In the genomic region with DNA sequence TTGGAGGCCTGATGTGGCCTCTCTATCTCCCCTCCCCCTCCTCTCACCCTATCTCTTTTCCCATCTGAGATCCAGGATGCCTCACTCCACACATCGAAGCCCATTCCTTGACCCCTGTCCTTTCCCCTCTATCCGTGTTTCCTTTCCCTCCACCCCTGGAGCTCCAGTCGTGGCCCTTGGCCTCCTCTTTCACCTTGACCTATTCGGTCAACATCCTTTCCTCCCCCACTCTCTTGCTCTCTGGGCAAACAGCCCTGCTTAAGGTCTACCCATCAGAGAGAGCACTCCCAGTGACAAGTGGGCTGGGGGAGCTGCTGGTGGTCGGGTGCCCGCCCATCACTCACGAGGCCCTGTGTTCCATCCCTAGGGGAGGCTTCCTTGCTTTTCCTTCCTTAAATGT, we compare ENCODE assay signal across 33 mouse cellular contexts. TPM values are rescaled to one million over a fixed set of nuclear protein-coding genes. Genes with fewer than 3 reads are reported as not detected.
DNase-seq lines count a peak whose midpoint lies in the region; ATAC-seq and TF ChIP-seq lines count a peak whose summit lies in the region.
"Had no signal": no experiment of that assay in that cellular context is flagged by ENCODE, and none has a peak within 500 bp of the region (broad histone marks: within the 10 kb centered on the region; RNA-seq: fewer than 3 reads in every experiment).

No protein-coding gene starts in this region.

- WGBS in heart, embryonic 11.5 days (ENCODE audit: insufficient replicate concordance): 49% methylated on average over 7 of the region's 7 CpGs
- WGBS in heart, embryonic 10.5 days: 63% methylated on average over 7 of the region's 7 CpGs
- 59% methylated on average over 7 of the region's 7 CpGs for WGBS in limb, embryonic 13.5 days
- 72% methylated on average over 7 of the region's 7 CpGs for WGBS in limb, embryonic 10.5 days
- WGBS in stomach, embryonic 16.5 days: 57% methylated on average over 7 of the region's 7 CpGs
- WGBS in stomach, postnatal 0 days: 61% methylated on average over 7 of the region's 7 CpGs

- peaks cover 16% of the 10 kb centered on the region for H3K4me1 ChIP-seq in heart, embryonic 11.5 days (ENCODE audit: control insufficient read depth, insufficient read depth, low read length)
- peaks cover 51% of the 10 kb centered on the region for H3K4me1 ChIP-seq in heart, embryonic 10.5 days
- H3K4me1 ChIP-seq in limb, embryonic 13.5 days: peaks cover 19% of the 10 kb centered on the region
- peaks cover 41% of the 10 kb centered on the region for H3K4me1 ChIP-seq in limb, embryonic 10.5 days
- H3K4me1 ChIP-seq in stomach, embryonic 16.5 days (ENCODE audit: control insufficient read depth, insufficient read depth, low read length): peaks cover 11% of the 10 kb centered on the region; the same call in 1 of the 2 replicates
- peaks cover 3% of the 10 kb centered on the region; the same call in 1 of the 2 replicates for H3K4me1 ChIP-seq in stomach, postnatal 0 days (replicated peaks; ENCODE audit: control insufficient read depth, insufficient read depth)

- H3K27me3 ChIP-seq in heart, embryonic 11.5 days (ENCODE audit: control insufficient read depth, insufficient read depth, low read length): peaks cover 13% of the 10 kb centered on the region
- peaks cover 36% of the 10 kb centered on the region for H3K27me3 ChIP-seq in heart, embryonic 10.5 days (ENCODE audit: insufficient read depth, poor library complexity, severe bottlenecking)
- H3K27me3 ChIP-seq in limb, embryonic 13.5 days: peaks cover 19% of the 10 kb centered on the region
- H3K27me3 ChIP-seq in limb, embryonic 10.5 days (ENCODE audit: low read depth, poor library complexity, severe bottlenecking): peaks cover 16% of the 10 kb centered on the region
- peaks cover 6% of the 10 kb centered on the region; the same call in 1 of the 2 replicates for H3K27me3 ChIP-seq in stomach, embryonic 16.5 days (ENCODE audit: control insufficient read depth, insufficient read depth, low read length)
- no peaks in the 10 kb centered on the region for H3K27me3 ChIP-seq in stomach, postnatal 0 days (ENCODE audit: control insufficient read depth, insufficient read depth, low read length)
- H3K27me3 ChIP-seq: Patski had no signal

- H3K36me3 ChIP-seq in heart, embryonic 11.5 days (ENCODE audit: control insufficient read depth, insufficient read depth, low read length): 0 out of 2 replicates have a peak, but pooled peaks cover 2% of the 10 kb centered on the region
- peaks cover 7% of the 10 kb centered on the region for H3K36me3 ChIP-seq in heart, embryonic 10.5 days
- peaks cover 21% of the 10 kb centered on the region for H3K36me3 ChIP-seq in limb, embryonic 13.5 days
- H3K36me3 ChIP-seq in limb, embryonic 10.5 days: peaks cover 10% of the 10 kb centered on the region
- no peaks in the 10 kb centered on the region for H3K36me3 ChIP-seq in stomach, embryonic 16.5 days (ENCODE audit: control insufficient read depth, insufficient read depth, low read length)
- no peaks in the 10 kb centered on the region for H3K36me3 ChIP-seq in stomach, postnatal 0 days (ENCODE audit: control insufficient read depth, insufficient read depth, low read length)
- H3K36me3 ChIP-seq: heart, embryonic 15.5 days had no signal

- no peak overlapping the region for H3K27ac ChIP-seq in heart, embryonic 11.5 days (ENCODE audit: low read depth, low read length)
- no peak overlapping the region for H3K27ac ChIP-seq in heart, embryonic 10.5 days
- H3K27ac ChIP-seq in limb, embryonic 13.5 days: no peak overlapping the region
- H3K27ac ChIP-seq in limb, embryonic 10.5 days: no peak overlapping the region
- no peak overlapping the region for H3K27ac ChIP-seq in stomach, embryonic 16.5 days (ENCODE audit: low read length)
- no peak overlapping the region for H3K27ac ChIP-seq in stomach, postnatal 0 days (replicated peaks)
- H3K27ac ChIP-seq: forebrain, embryonic 10.5 days; forebrain, embryonic 13.5 days; heart, adult 2 months; heart, embryonic 15.5 days; hindbrain, postnatal 0 days had no signal

- no peak overlapping the region for H3K4me2 ChIP-seq in heart, embryonic 11.5 days
- no peak overlapping the region for H3K4me2 ChIP-seq in limb, embryonic 13.5 days (replicated peaks)
- no peak overlapping the region for H3K4me2 ChIP-seq in stomach, embryonic 16.5 days (ENCODE audit: low read depth, low read length)
- no peak overlapping the region for H3K4me2 ChIP-seq in stomach, postnatal 0 days (replicated peaks; ENCODE audit: low read depth)
- H3K4me2 ChIP-seq: forebrain, embryonic 13.5 days; heart, embryonic 12.5 days; heart, embryonic 15.5 days had no signal

- no peak for ATAC-seq in heart, embryonic 11.5 days (replicated peaks; ENCODE audit: insufficient number of reproducible peaks, low FRiP score, low TSS enrichment)
- no peak for ATAC-seq in limb, embryonic 13.5 days (ENCODE audit: low FRiP score, low read depth)
- no peak for ATAC-seq in stomach, embryonic 16.5 days (ENCODE audit: insufficient read depth, low FRiP score)
- ATAC-seq in stomach, postnatal 0 days (ENCODE audit: low FRiP score, low TSS enrichment): no peak
- ATAC-seq: forebrain, embryonic 13.5 days; forebrain, embryonic 16.5 days; hindbrain, postnatal 0 days; inflammation-experienced regulatory T-cells, adult 6 months; intestine, embryonic 16.5 days; Patski had no signal

- DNase-seq in adrenal gland, adult (ENCODE audit: inconsistent age in 2 of 2, low spot score in 1 of 2): peak; percentile 62 to 81
- no peak for DNase-seq in adrenal gland, postnatal 10 days
- DNase-seq in heart, embryonic 10.5 days (ENCODE audit: low spot score): no peak
- DNase-seq in limb, embryonic 10.5 days (ENCODE audit: low spot score): no peak
- no peak for DNase-seq in stomach, postnatal 0 days (ENCODE audit: low spot score)
- DNase-seq: cerebellum, adult 11 months; cerebellum, adult 8-10 months; cerebellum, postnatal 14 days; gastrocnemius, postnatal 10 days; gastrocnemius, postnatal 36 days; heart, adult 2 months; heart, postnatal 10 days; heart, postnatal 36 days had no signal

- TF ChIP-seq CTCF in stomach, postnatal 0 days (IDR thresholded peaks at IDR 0.05; ENCODE audit: low read depth): no peak

- H3K9ac ChIP-seq in heart, embryonic 11.5 days (ENCODE audit: low read depth, low read length): 0 out of 2 replicates have a peak overlapping the region, but pooled peaks have one; percentile 43
- peak overlapping the region; percentile 27; the same call in 1 of the 2 replicates for H3K9ac ChIP-seq in limb, embryonic 13.5 days
- H3K9ac ChIP-seq in stomach, embryonic 16.5 days (ENCODE audit: low read length): 0 out of 2 replicates have a peak overlapping the region, but pooled peaks have one; percentile 11
- H3K9ac ChIP-seq in stomach, postnatal 0 days (ENCODE audit: low read length): no peak overlapping the region
- H3K9ac ChIP-seq: forebrain, embryonic 13.5 days; heart, embryonic 12.5 days; heart, embryonic 15.5 days had no signal

- no peaks in the 10 kb centered on the region for H3K9me3 ChIP-seq in heart, embryonic 11.5 days (replicated peaks; ENCODE audit: control insufficient read depth, low read length)
- H3K9me3 ChIP-seq in heart, embryonic 10.5 days: no peaks in the 10 kb centered on the region
- H3K9me3 ChIP-seq in limb, embryonic 13.5 days: no peaks in the 10 kb centered on the region
- no peaks in the 10 kb centered on the region for H3K9me3 ChIP-seq in limb, embryonic 10.5 days (replicated peaks)
- H3K9me3 ChIP-seq in stomach, embryonic 16.5 days (replicated peaks; ENCODE audit: control insufficient read depth, low read length): no peaks in the 10 kb centered on the region
- no peaks in the 10 kb centered on the region for H3K9me3 ChIP-seq in stomach, postnatal 0 days (ENCODE audit: control insufficient read depth, low read length)
- H3K9me3 ChIP-seq: forebrain, embryonic 10.5 days; forebrain, embryonic 13.5 days; G1E; heart, embryonic 12.5 days; heart, embryonic 15.5 days had no signal

- H3K4me3 ChIP-seq in heart, embryonic 11.5 days (ENCODE audit: low read depth, low read length): no peak overlapping the region
- H3K4me3 ChIP-seq in heart, embryonic 10.5 days: no peak overlapping the region
- no peak overlapping the region for H3K4me3 ChIP-seq in limb, embryonic 13.5 days
- no peak overlapping the region for H3K4me3 ChIP-seq in limb, embryonic 10.5 days
- no peak overlapping the region for H3K4me3 ChIP-seq in stomach, embryonic 16.5 days (replicated peaks; ENCODE audit: low read length)
- H3K4me3 ChIP-seq in stomach, postnatal 0 days (ENCODE audit: low read depth, low read length): no peak overlapping the region
- H3K4me3 ChIP-seq: forebrain, embryonic 10.5 days; forebrain, embryonic 13.5 days; heart, adult 2 months; heart, embryonic 12.5 days; heart, embryonic 15.5 days had no signal

- TF ChIP-seq EP300 in stomach, postnatal 0 days (optimal IDR thresholded peaks at IDR 0.05): no peak

RNA-seq across cellular contexts. Expression of a gene that starts 3.1 kb away (rescaled TPM):
- total RNA-seq in adrenal gland, postnatal 10 days (2021): 100 to 1,000 TPM; 368 to 383 TPM
- polyA plus RNA-seq in heart, embryonic 11.5 days (2014; fragmentation: Nextera tagmentation; extraction: Ambion mirVana): 10.0 and 12.0 TPM in 2 replicates
- polyA plus RNA-seq in heart, embryonic 10.5 days (2016; fragmentation: Nextera tagmentation; extraction: Ambion mirVana): 14.3 and 16.5 TPM in 2 replicates
- polyA plus RNA-seq in limb, embryonic 13.5 days (2015; fragmentation: Nextera tagmentation; extraction: Ambion mirVana): 15.3 and 16.0 TPM in 2 replicates
- polyA plus RNA-seq in limb, embryonic 10.5 days (2016; fragmentation: Nextera tagmentation; extraction: Ambion mirVana): 18.2 and 19.3 TPM in 2 replicates
- polyA plus RNA-seq in stomach, embryonic 16.5 days (2015; fragmentation: Nextera tagmentation; extraction: Ambion mirVana): 15.4 and 15.9 TPM in 2 replicates
- polyA plus RNA-seq in stomach, postnatal 0 days (2015; fragmentation: Nextera tagmentation; extraction: Ambion mirVana): 6.7 and 7.3 TPM in 2 replicates

RNA-seq across cellular contexts. Expression of a gene that starts 6.7 kb away (rescaled TPM):
- total RNA-seq in adrenal gland, postnatal 10 days (2021): under 1 TPM; 0.61 to 0.75 TPM
- polyA plus RNA-seq in heart, embryonic 11.5 days (2014; fragmentation: Nextera tagmentation; extraction: Ambion mirVana): 0.13 TPM in 1 of 2 replicates, not detected in the other
- 0.23 and 0.65 TPM in 2 replicates for polyA plus RNA-seq in heart, embryonic 10.5 days (2016; fragmentation: Nextera tagmentation; extraction: Ambion mirVana)
- 0.05 and 0.09 TPM in 2 replicates for polyA plus RNA-seq in limb, embryonic 13.5 days (2015; fragmentation: Nextera tagmentation; extraction: Ambion mirVana)
- 0.11 and 0.34 TPM in 2 replicates for polyA plus RNA-seq in limb, embryonic 10.5 days (2016; fragmentation: Nextera tagmentation; extraction: Ambion mirVana)
- not detected in 2 replicates for polyA plus RNA-seq in stomach, embryonic 16.5 days (2015; fragmentation: Nextera tagmentation; extraction: Ambion mirVana)
- polyA plus RNA-seq in stomach, postnatal 0 days (2015; fragmentation: Nextera tagmentation; extraction: Ambion mirVana): not detected in 2 replicates
- total RNA-seq: gastrocnemius, postnatal 36 days; granulocyte monocyte progenitor cell, adult 5-6 weeks; heart, postnatal 10 days had no signal
- polyA plus RNA-seq: embryonic facial prominence, embryonic 14.5 days; forebrain, embryonic 10.5 days; forebrain, embryonic 13.5 days; G1E; inflammation-experienced regulatory T-cells, adult 6 months; Patski had no signal

RNA-seq across cellular contexts. Expression of a gene that starts 23.7 kb away (rescaled TPM):
- total RNA-seq in adrenal gland, postnatal 10 days (2021): 10 to 100 TPM; 12.7 to 16.1 TPM
- 0.89 and 1.2 TPM in 2 replicates for polyA plus RNA-seq in heart, embryonic 11.5 days (2014; fragmentation: Nextera tagmentation; extraction: Ambion mirVana)
- polyA plus RNA-seq in heart, embryonic 10.5 days (2016; fragmentation: Nextera tagmentation; extraction: Ambion mirVana): 0.64 and 1.3 TPM in 2 replicates
- 0.09 and 0.15 TPM in 2 replicates for polyA plus RNA-seq in limb, embryonic 13.5 days (2015; fragmentation: Nextera tagmentation; extraction: Ambion mirVana)
- polyA plus RNA-seq in limb, embryonic 10.5 days (2016; fragmentation: Nextera tagmentation; extraction: Ambion mirVana): 0.06 and 0.13 TPM in 2 replicates
- polyA plus RNA-seq in stomach, embryonic 16.5 days (2015; fragmentation: Nextera tagmentation; extraction: Ambion mirVana): 1.6 and 1.7 TPM in 2 replicates
- polyA plus RNA-seq in stomach, postnatal 0 days (2015; fragmentation: Nextera tagmentation; extraction: Ambion mirVana): 1.3 and 1.5 TPM in 2 replicates
- polyA plus RNA-seq: G1E had no signal

RNA-seq across cellular contexts. Expression of a gene that starts 33.2 kb away (rescaled TPM):
- total RNA-seq in adrenal gland, postnatal 10 days (2021): not detected
- polyA plus RNA-seq in heart, embryonic 11.5 days (2014; fragmentation: Nextera tagmentation; extraction: Ambion mirVana): not detected in 2 replicates
- polyA plus RNA-seq in heart, embryonic 10.5 days (2016; fragmentation: Nextera tagmentation; extraction: Ambion mirVana): not detected in 2 replicates
- 0.11 TPM in 1 of 2 replicates, not detected in the other for polyA plus RNA-seq in limb, embryonic 13.5 days (2015; fragmentation: Nextera tagmentation; extraction: Ambion mirVana)
- polyA plus RNA-seq in limb, embryonic 10.5 days (2016; fragmentation: Nextera tagmentation; extraction: Ambion mirVana): not detected in 2 replicates
- polyA plus RNA-seq in stomach, embryonic 16.5 days (2015; fragmentation: Nextera tagmentation; extraction: Ambion mirVana): 1.9 and 2.5 TPM in 2 replicates
- polyA plus RNA-seq in stomach, postnatal 0 days (2015; fragmentation: Nextera tagmentation; extraction: Ambion mirVana): 4.2 and 4.7 TPM in 2 replicates
- total RNA-seq: adrenal gland, postnatal 14 days; adrenal gland, postnatal 4 days; G1E; gastrocnemius, adult 18-20 months; gastrocnemius, postnatal 10 days; gastrocnemius, postnatal 36 days; granulocyte monocyte progenitor cell, adult 5-6 weeks; heart, adult 2 months; heart, postnatal 10 days; heart, postnatal 36 days had no signal
- polyA plus RNA-seq: embryonic facial prominence, embryonic 11.5 days; embryonic facial prominence, embryonic 14.5 days; forebrain, embryonic 13.5 days; G1E; heart, adult 2 months; heart, embryonic 12.5 days; heart, embryonic 15.5 days; hindbrain, embryonic 11.5 days; inflammation-experienced regulatory T-cells, adult 6 months; Patski had no signal

RNA-seq across cellular contexts. Expression of a gene that starts 48.1 kb away (rescaled TPM):
- total RNA-seq in adrenal gland, postnatal 10 days (2021): under 1 TPM; 0.39 to 1.00 TPM
- polyA plus RNA-seq in heart, embryonic 11.5 days (2014; fragmentation: Nextera tagmentation; extraction: Ambion mirVana): 0.06 and 0.17 TPM in 2 replicates
- polyA plus RNA-seq in heart, embryonic 10.5 days (2016; fragmentation: Nextera tagmentation; extraction: Ambion mirVana): 0.26 and 0.34 TPM in 2 replicates
- polyA plus RNA-seq in limb, embryonic 13.5 days (2015; fragmentation: Nextera tagmentation; extraction: Ambion mirVana): not detected in 2 replicates
- polyA plus RNA-seq in limb, embryonic 10.5 days (2016; fragmentation: Nextera tagmentation; extraction: Ambion mirVana): not detected in 2 replicates
- polyA plus RNA-seq in stomach, embryonic 16.5 days (2015; fragmentation: Nextera tagmentation; extraction: Ambion mirVana): 0.62 and 0.76 TPM in 2 replicates
- polyA plus RNA-seq in stomach, postnatal 0 days (2015; fragmentation: Nextera tagmentation; extraction: Ambion mirVana): 0.34 and 0.36 TPM in 2 replicates
- total RNA-seq: granulocyte monocyte progenitor cell, adult 5-6 weeks had no signal
- polyA plus RNA-seq: embryonic facial prominence, embryonic 11.5 days; embryonic facial prominence, embryonic 14.5 days; forebrain, embryonic 10.5 days; forebrain, embryonic 13.5 days; G1E; inflammation-experienced regulatory T-cells, adult 6 months had no signal

Comparison
In these comparisons a context has a peak if more than half of its experiments do, and no peak if none do; other contexts are left out.
1. DNase-seq: peak in adrenal gland, adult (2 of 2); none in adrenal gland, postnatal 10 days (single experiment), heart, embryonic 10.5 days (single experiment), limb, embryonic 10.5 days (single experiment) and stomach, postnatal 0 days (single experiment).